Mouse (Mus musculus) thymus, postnatal 10 days (tissue): ENCODE measurements around the gene Ttc5.
A peak's percentile ranks its signal among the peaks of the same experiment; 100 is the strongest.
"Not testable (repeated sequence)": the region's sequence is repeated elsewhere in the genome, so short reads cannot be mapped to it uniquely, and the experiment has no call there.

Experiments used
- DNase-seq, 2 experiments: peaks; one replicate each; pipeline ENCODE4 v3.0.0; 2021; ENCODE audit warnings: low spot score in 2 of 2

Ttc5 gene

GRCm38 (mm10) chr14:50771342-50771741, 14.0 kb downstream of the Ttc5 start:
- DNase-seq, result peak in 1 of 2 experiments; percentile 16

- no peak for DNase-seq
Observed at GRCm38 (mm10) chr14:50765736-50766135, 19.6 kb downstream of the Ttc5 start.

GRCm38 (mm10) chr14:50758416-50759085, 26.8 kb downstream of the Ttc5 start:
- DNase-seq, result no peak

- DNase-seq, result no peak
Observed at GRCm38 (mm10) chr14:50744994-50745393, 40.3 kb downstream of the Ttc5 start, which contains the start of gene Olfr749. TSS of gene Olfr749 (minus strand) at chr14:50745094.

GRCm38 (mm10) chr14:50741584-50741983, 43.7 kb downstream of the Ttc5 start:
- no peak for DNase-seq

GRCm38 (mm10) chr14:50740334-50740733, 45.0 kb downstream of the Ttc5 start:
- no peak for DNase-seq

- DNase-seq, result not testable (repeated sequence)
Observed at GRCm38 (mm10) chr14:50722371-50722770, 62.9 kb downstream of the Ttc5 start.

- not testable (repeated sequence) for DNase-seq
Observed at GRCm38 (mm10) chr14:50719875-50720274, 65.4 kb downstream of the Ttc5 start.
